Mouse (Mus musculus) spleen, adult 2 months (tissue): ENCODE data around the gene Poldip3.

Experiments used
- CTCF ChIP-seq: fragments of 200-500 bp; IDR thresholded peaks from 2 replicates; pipeline ENCODE4 v1.5.1; 2011; ENCODE audit warnings: mild to moderate bottlenecking, inconsistent platforms; ENCODE audit not compliant: insufficient read depth, insufficient read length, insufficient replicate concordance; ENCODE audit errors: extremely low read depth
- POLR2A ChIP-seq: fragments of 200-500 bp; IDR thresholded peaks from 2 replicates; pipeline ENCODE4 v1.6.1; 2011; ENCODE audit warnings: low read depth, low read length, inconsistent platforms

DNA sequence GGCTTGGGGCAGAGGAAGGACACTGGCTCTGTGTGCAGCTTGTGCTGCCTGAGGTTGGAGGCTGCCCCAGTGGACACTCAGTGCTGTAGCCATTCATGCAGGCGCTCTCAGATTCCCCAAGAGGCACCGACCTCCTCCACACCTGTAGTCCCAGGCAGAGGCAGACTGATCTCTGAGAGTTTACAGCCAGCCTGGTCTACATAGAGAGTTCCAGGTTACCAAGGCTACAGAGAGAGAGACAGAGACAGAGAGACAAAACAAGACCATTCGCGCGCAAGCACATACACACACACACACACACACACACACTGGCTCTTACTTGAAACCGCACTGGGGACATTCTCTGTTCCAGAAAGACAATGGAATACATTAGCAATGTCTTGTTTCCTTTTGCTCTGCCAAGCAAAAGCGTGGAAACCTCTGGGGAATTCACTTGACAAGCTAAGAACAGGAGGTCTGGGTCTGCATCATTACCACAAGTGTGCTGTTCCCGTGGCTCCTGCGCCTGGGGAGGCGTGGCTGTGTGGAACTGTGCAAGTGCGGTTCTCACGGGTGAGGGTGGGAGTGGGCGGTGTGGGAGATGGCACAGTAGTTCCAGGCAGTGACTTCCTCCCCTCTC lies 65.1 kb downstream of the Poldip3 start:
- TF ChIP-seq POLR2A: no peak
- TF ChIP-seq CTCF: no peak
